12 mouse cellular contexts compared by ENCODE assay signal in genomic region chr15:56553851-56554250, GRCm38 (mm10).
DNase-seq lines count a peak whose midpoint lies in the region.
"Had no signal": no experiment of that assay in that cellular context is flagged by ENCODE, and none has a peak within 500 bp of the region (broad histone marks: within the 10 kb centered on the region; RNA-seq: fewer than 3 reads in every experiment).

No protein-coding gene starts in this region.

- DNase-seq in NIH3T3 (ENCODE audit: low read depth): peak; percentile 2
- peak; percentile 83 for DNase-seq in fat pad, adult 2 months (ENCODE audit: extremely low read depth, low read depth, low spot score)
- DNase-seq in gonadal fat pad, adult 2 months (ENCODE audit: low read depth): peak; percentile 70
- no peak for DNase-seq in lung, postnatal 36 days
- no peak for DNase-seq in yolk sac, embryonic 10.5 days (ENCODE audit: low spot score)
- DNase-seq in adrenal gland, postnatal 4 days (ENCODE audit: low spot score in 2 of 2): no peak
- DNase-seq: B cell, adult 2 months; cerebellum, adult 11 months; cerebellum, adult 11-12 months; cerebellum, adult 18-20 months; cerebellum, adult 2 months; cerebellum, adult 8-10 months had no signal

Comparison
In these comparisons a context has a peak if more than half of its experiments do, and no peak if none do; other contexts are left out.
1. DNase-seq: peak in NIH3T3 (single experiment), fat pad, adult 2 months (single experiment) and gonadal fat pad, adult 2 months (single experiment); none in lung, postnatal 36 days (single experiment), yolk sac, embryonic 10.5 days (single experiment) and adrenal gland, postnatal 4 days (0 of 2).